Mouse (Mus musculus) MEL (cell line): Measurements from ENCODE around the gene Eng. TPM values are rescaled to one million over a fixed set of nuclear protein-coding genes. Genes with fewer than 3 reads are reported as not detected.

Source experiments
- DNase-seq: peaks from one replicate; pipeline ENCODE4 v3.0.0; 2011; ENCODE audit warnings: low read depth, low spot score
- H3K27ac ChIP-seq: 2 replicates; pipeline ENCODE4 v1.5.1; 2012; ENCODE audit warnings: low read depth, mild to moderate bottlenecking, control low read depth, low read length, moderate library complexity; ENCODE audit not compliant: control insufficient read depth
- H3K27me3 ChIP-seq, 2 experiments: fragments of 150-350 bp in 1 of 2; sonication (generic) in 1 of 2; 2 replicates each; pipeline ENCODE4 v1.6.1; 2012; ENCODE audit warnings: low read length in 2 of 2, mild to moderate bottlenecking in 2 of 2, improper control_type of control experiment in 1 of 2, moderate library complexity in 1 of 2; ENCODE audit not compliant: insufficient read depth in 2 of 2, control insufficient read depth in 1 of 2
- H3K36me3 ChIP-seq, 2 experiments: 2 replicates each; pipeline ENCODE4 v1.6.1; 2012 to 2014; ENCODE audit warnings: low read length in 2 of 2, improper control_type of control experiment in 1 of 2, inconsistent platforms in 1 of 2, mild to moderate bottlenecking in 1 of 2; ENCODE audit not compliant: insufficient read depth in 2 of 2, control insufficient read depth in 1 of 2
- H3K4me1 ChIP-seq, 2 experiments: fragments of 150-350 bp in 1 of 2; sonication (generic) in 1 of 2; 2 replicates each; pipeline ENCODE4 v1.6.1; 2012; ENCODE audit warnings: low read length in 2 of 2, improper control_type of control experiment in 1 of 2, mild to moderate bottlenecking in 1 of 2; ENCODE audit not compliant: insufficient read depth in 2 of 2, control insufficient read depth in 1 of 2
- H3K4me3 ChIP-seq, 2 experiments: fragments of 150-350 bp in 1 of 2; sonication (generic) in 1 of 2; 2 replicates each; pipeline ENCODE4 v1.5.1; 2012; ENCODE audit warnings: low read depth in 2 of 2, low read length in 2 of 2, mild to moderate bottlenecking in 2 of 2, moderate library complexity in 2 of 2, control low read depth in 1 of 2, improper control_type of control experiment in 1 of 2; ENCODE audit not compliant: control insufficient read depth in 1 of 2, insufficient read depth in 1 of 2
- H3K79me2 ChIP-seq: 2 replicates; pipeline ENCODE4 v1.6.1; 2012; ENCODE audit warnings: mild to moderate bottlenecking, low read length, moderate library complexity; ENCODE audit not compliant: control insufficient read depth, poor library complexity, insufficient read depth
- H3K9ac ChIP-seq: 2 replicates; pipeline ENCODE4 v1.6.1; 2012; ENCODE audit warnings: low read depth, mild to moderate bottlenecking, control low read depth, low read length, moderate library complexity; ENCODE audit not compliant: control insufficient read depth, poor library complexity, severe bottlenecking
- H3K9me3 ChIP-seq: fragments of 150-350 bp; sonication (generic); replicated peaks from 2 replicates; pipeline ENCODE4 v1.6.1; 2012; ENCODE audit warnings: mild to moderate bottlenecking, low read length, improper control_type of control experiment, moderate library complexity; ENCODE audit not compliant: insufficient read depth
- CHD2 ChIP-seq: IDR thresholded peaks from 2 replicates; pipeline ENCODE4 v1.6.1; 2011; ENCODE audit warnings: low read length, improper control_type of control experiment
- ETS1 ChIP-seq: IDR thresholded peaks from 2 replicates; pipeline ENCODE4 v1.6.1; 2012; ENCODE audit warnings: low read depth, mild to moderate bottlenecking, inconsistent platforms, low read length, improper control_type of control experiment, moderate library complexity
- GABPA ChIP-seq: IDR thresholded peaks from 2 replicates; pipeline ENCODE4 v1.6.1; 2012; ENCODE audit warnings: low read depth, mild to moderate bottlenecking, inconsistent platforms, low read length, improper control_type of control experiment, moderate library complexity
- GATA1 ChIP-seq: IDR thresholded peaks from 2 replicates; pipeline ENCODE4 v1.6.1; 2011; ENCODE audit warnings: low read depth, low read length, improper control_type of control experiment
- HCFC1 ChIP-seq: IDR thresholded peaks from 2 replicates; pipeline ENCODE4 v1.6.1; 2012; ENCODE audit warnings: low read depth, mild to moderate bottlenecking, inconsistent platforms, low read length, improper control_type of control experiment, moderate library complexity
- KAT2A ChIP-seq: conservative IDR thresholded peaks from 2 replicates; pipeline ENCODE4 v1.6.1; 2012; ENCODE audit warnings: low read depth, low read length, improper control_type of control experiment, inconsistent platforms
- MAFK ChIP-seq: IDR thresholded peaks from 2 replicates; pipeline ENCODE4 v1.6.1; 2011; ENCODE audit warnings: low read depth, mild to moderate bottlenecking, low read length, improper control_type of control experiment, borderline replicate concordance
- MXI1 ChIP-seq: IDR thresholded peaks from 2 replicates; pipeline ENCODE4 v1.6.1; 2011; ENCODE audit warnings: mild to moderate bottlenecking, low read depth, low read length, improper control_type of control experiment
- MYC ChIP-seq: IDR thresholded peaks from 2 replicates; pipeline ENCODE4 v1.6.1; 2011; ENCODE audit warnings: low read depth, mild to moderate bottlenecking, low read length, improper control_type of control experiment, moderate library complexity
- NELFE ChIP-seq: IDR thresholded peaks from 2 replicates; pipeline ENCODE4 v1.6.1; 2011; ENCODE audit warnings: low read depth, low read length, improper control_type of control experiment
- NRF1 ChIP-seq: IDR thresholded peaks from 2 replicates; pipeline ENCODE4 v1.6.1; 2014; ENCODE audit warnings: low read depth, mild to moderate bottlenecking, inconsistent platforms, low read length, improper control_type of control experiment, moderate library complexity; ENCODE audit not compliant: poor library complexity, insufficient read depth, severe bottlenecking
- POLR2A ChIP-seq, 2 experiments: IDR thresholded peaks; 2 replicates each; pipeline ENCODE4 v1.6.1; 2011 to 2012; ENCODE audit warnings: low read length in 2 of 2, mild to moderate bottlenecking in 2 of 2, control low read depth in 1 of 2, improper control_type of control experiment in 1 of 2, low read depth in 1 of 2, moderate library complexity in 1 of 2; ENCODE audit not compliant: control insufficient read depth in 1 of 2, insufficient read depth in 1 of 2, poor library complexity in 1 of 2
- POLR2AphosphoS2 ChIP-seq: IDR thresholded peaks from 2 replicates; pipeline ENCODE4 v1.6.1; 2011; ENCODE audit warnings: low read length, improper control_type of control experiment
- POLR2AphosphoS5 ChIP-seq: IDR thresholded peaks from 2 replicates; pipeline ENCODE4 v1.6.1; 2012; ENCODE audit warnings: low read depth, borderline replicate concordance, mild to moderate bottlenecking, inconsistent platforms, low read length, moderate library complexity, mixed read lengths
- TBP ChIP-seq: IDR thresholded peaks from 2 replicates; pipeline ENCODE4 v1.8.0; 2011; ENCODE audit warnings: low read depth, low read length, improper control_type of control experiment
- TCF12 ChIP-seq: IDR thresholded peaks from 2 replicates; pipeline ENCODE4 v1.6.1; 2014; ENCODE audit warnings: low read depth, mild to moderate bottlenecking, inconsistent platforms, low read length, improper control_type of control experiment, moderate library complexity
- USF1 ChIP-seq: IDR thresholded peaks from 2 replicates; pipeline ENCODE4 v1.6.1; 2014; ENCODE audit warnings: low read depth, mild to moderate bottlenecking, inconsistent platforms, low read length, improper control_type of control experiment, moderate library complexity
- ZMIZ1 ChIP-seq: IDR thresholded peaks from 2 replicates; pipeline ENCODE4 v1.6.1; 2012; ENCODE audit warnings: low read depth, mild to moderate bottlenecking, inconsistent platforms, low read length, improper control_type of control experiment, moderate library complexity
- ZNF384 ChIP-seq: IDR thresholded peaks from 2 replicates; pipeline ENCODE4 v1.6.1; 2012; ENCODE audit warnings: low read depth, mild to moderate bottlenecking, inconsistent platforms, low read length, improper control_type of control experiment
- polyA plus RNA-seq, 2 experiments: library from polyadenylated mRNA; stranded (reverse) in 1 of 2; unstranded in 1 of 2; fragments of >175 nt in 1 of 2; fragments of >200 nt in 1 of 2; gene quantifications; 2 replicates each; pipeline versions ENCODE4 v1.2.1 to v1.2.4; 2012; ENCODE audit warnings: low replicate concordance in 2 of 2, low read depth in 1 of 2; ENCODE audit not compliant: insufficient read length in 2 of 2, insufficient read depth in 1 of 2, missing spikeins in 1 of 2
- total RNA-seq: library from RNA; depleted of rRNA; stranded (reverse); fragments of 300-350 nt; gene quantifications from 2 replicates; pipeline ENCODE4 v1.2.3, GENCODE M21; 2012

Gene Eng
- total and polyA plus RNA-seq, 3 experiments = 0.73 to 1.0 TPM; not detected in 1

GRCm38 (mm10) chr2:32686640-32687039 is 40.2 kb downstream of the Eng start:
- H3K9ac ChIP-seq = no peak overlapping the region
- TF ChIP-seq TBP (no peak), POLR2A (IDR thresholded peaks at IDR 0.05; ENCODE audit: control insufficient read depth in 1 of 2, insufficient read depth in 1 of 2, low read depth in 1 of 2, low read length in 2 of 2, poor library complexity in 1 of 2) (no peak), GABPA (no peak), USF1 (no peak), ZMIZ1 (no peak), MXI1 (no peak), KAT2A (no peak), MYC (no peak), GATA1 (no peak), TCF12 (no peak), POLR2AphosphoS5 (no peak), CHD2 (no peak), NELFE (no peak), ETS1 (no peak), ZNF384 (no peak), HCFC1 (no peak), NRF1 (no peak)
- TF ChIP-seq, all 39 proteins: peak for 0
- no peaks in the 10 kb centered on the region for H3K4me1 ChIP-seq
- H3K27me3 ChIP-seq = no peaks in the 10 kb centered on the region
- H3K36me3 ChIP-seq = peaks cover 0 to 5% of the 10 kb centered on the region in 2 experiments; a peak in 2 of 4 replicates
- no peak overlapping the region for H3K27ac ChIP-seq
- H3K9me3 ChIP-seq = no peaks in the 10 kb centered on the region
- no peak overlapping the region for H3K4me3 ChIP-seq
- no peak for DNase-seq
- no peaks in the 10 kb centered on the region for H3K79me2 ChIP-seq

GRCm38 (mm10) chr2:32687562-32687961 is 41.2 kb downstream of the Eng start:
- Histone ChIP-seq H3K9ac (no peak overlapping the region), H3K36me3 (peaks cover 2 to 5% of the 10 kb centered on the region in 2 experiments), H3K79me2 (peaks cover 2% of the 10 kb centered on the region)

More at GRCm38 (mm10) chr2:32687562-32687961, 41.2 kb downstream of the Eng start:
- TF ChIP-seq POLR2AphosphoS2 (no peak), KAT2A (no peak), ZNF384 (no peak), MAFK (no peak), ETS1 (no peak)
- H3K4me1 ChIP-seq = peaks cover 0 to 3% of the 10 kb centered on the region in 2 experiments; a peak in 1 of 4 replicates
- no peaks in the 10 kb centered on the region for H3K9me3 ChIP-seq
- H3K4me3 ChIP-seq = no peak overlapping the region
- H3K27ac ChIP-seq = no peak overlapping the region
- no peak for DNase-seq
- H3K27me3 ChIP-seq = no peaks in the 10 kb centered on the region
